Mouse (Mus musculus) small intestine, adult 2 months (tissue): ENCODE data around the gene Ptpra. TPM values are rescaled to one million over a fixed set of nuclear protein-coding genes. Genes with fewer than 3 reads are reported as not detected.
"Not testable (repeated sequence)": the region's sequence is repeated elsewhere in the genome, so short reads cannot be mapped to it uniquely, and the experiment has no call there.

ENCODE experiments used
- H3K27ac ChIP-seq: fragments of 200-500 bp; 2 replicates; pipeline ENCODE4 v1.5.1; 2012; ENCODE audit warnings: low read depth, low read length, control low read depth, inconsistent platforms; ENCODE audit not compliant: insufficient read depth
- H3K27me3 ChIP-seq: fragments of 200-500 bp; 2 replicates; pipeline ENCODE4 v1.6.1; 2012; ENCODE audit warnings: mild to moderate bottlenecking, moderate library complexity, low read length, inconsistent platforms; ENCODE audit not compliant: control insufficient read depth, insufficient read depth
- H3K36me3 ChIP-seq: fragments of 200-500 bp; 2 replicates; pipeline ENCODE4 v1.6.1; 2012; ENCODE audit warnings: mild to moderate bottlenecking, low read length, control low read depth, inconsistent platforms; ENCODE audit not compliant: control insufficient read depth, insufficient read depth
- H3K4me1 ChIP-seq: fragments of 200-500 bp; 2 replicates; pipeline ENCODE4 v1.6.1; 2012; ENCODE audit warnings: low read length, inconsistent platforms, mixed read lengths; ENCODE audit not compliant: control insufficient read depth, insufficient read depth, insufficient read length
- H3K4me3 ChIP-seq: fragments of 200-500 bp; 2 replicates; pipeline ENCODE4 v1.5.1; 2012; ENCODE audit warnings: low read depth, mild to moderate bottlenecking, control low read depth, inconsistent platforms, low read length, moderate library complexity
- CTCF ChIP-seq: fragments of 200-500 bp; IDR thresholded peaks from 2 replicates; pipeline ENCODE4 v1.5.1; 2012; ENCODE audit warnings: low read depth, mild to moderate bottlenecking, control low read depth, inconsistent platforms, low read length, moderate library complexity, mixed read lengths; ENCODE audit not compliant: insufficient replicate concordance, insufficient read length; ENCODE audit errors: extremely low read depth
- POLR2A ChIP-seq: fragments of 200-500 bp; IDR thresholded peaks from 2 replicates; pipeline ENCODE4 v1.6.1; 2012; ENCODE audit warnings: low read depth, mild to moderate bottlenecking, control low read depth, inconsistent platforms, low read length, moderate library complexity
- WGBS: fragments of 180-500 bp; shearing (Covaris S2); methylation state at CpG from one replicate; pipeline ENCODE4 v1.1.7; 2018; 5-methylcytosine and 5-hydroxymethylcytosine counted together
- polyA plus RNA-seq: library from polyadenylated mRNA; depleted of rRNA; stranded (reverse); fragments of >200 nt; gene quantifications from 2 replicates; pipeline ENCODE4 v1.2.3, GENCODE M21; 2012

Ptpra gene
- polyA plus RNA-seq, 1 experiment, result 21.8 TPM

- Histone ChIP-seq H3K36me3 (no peaks in the 10 kb centered on the region), H3K27me3 (no peaks in the 10 kb centered on the region), H3K4me3 (no peak overlapping the region), H3K4me1 (no peaks in the 10 kb centered on the region), H3K27ac (no peak overlapping the region)
- TF ChIP-seq POLR2A, result no peak
- TF ChIP-seq CTCF, result no peak
- 78% methylated on average over 4 of the region's 4 CpGs for WGBS
Measured at GRCm38 (mm10) chr2:130491162-130491561, 41.1 kb downstream of the Ptpra start.

GRCm38 (mm10) chr2:130491587-130491986 is 41.5 kb downstream of the Ptpra start:
- H3K4me3 ChIP-seq, result no peak overlapping the region
- no peak overlapping the region for H3K27ac ChIP-seq
- H3K27me3 ChIP-seq, result no peaks in the 10 kb centered on the region
- WGBS, result 34% methylated on average over 7 of the region's 7 CpGs
- no peaks in the 10 kb centered on the region for H3K36me3 ChIP-seq
- TF ChIP-seq CTCF (no peak), POLR2A (no peak)
- no peaks in the 10 kb centered on the region for H3K4me1 ChIP-seq

DNA sequence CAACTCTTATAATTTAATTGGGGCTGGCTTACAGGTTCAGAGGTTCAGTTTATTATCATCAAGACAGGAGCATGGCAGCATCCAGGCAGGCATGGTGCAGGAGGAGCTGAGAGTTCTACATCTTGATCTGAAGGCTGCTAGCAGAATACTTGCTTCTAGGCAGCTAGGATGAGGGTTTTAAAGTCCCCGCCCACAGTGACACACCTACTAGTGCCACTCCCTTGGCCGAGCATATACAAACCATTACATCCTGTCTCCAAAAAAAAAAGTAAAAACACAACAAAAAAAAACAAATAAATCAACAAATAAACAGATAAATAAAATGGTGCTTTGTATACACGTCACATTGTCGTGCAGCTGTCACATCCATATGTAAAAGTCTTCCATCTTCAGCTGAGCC is 45.0 kb downstream of the Ptpra start:
- not testable (repeated sequence) for H3K27ac ChIP-seq, H3K36me3 ChIP-seq, H3K4me3 ChIP-seq, H3K4me1 ChIP-seq, H3K27me3 ChIP-seq
- WGBS, result 77% methylated on average over 4 of the region's 4 CpGs

- no peak for TF ChIP-seq POLR2A
- no peak for TF ChIP-seq CTCF
- Histone ChIP-seq H3K4me1 (no peaks in the 10 kb centered on the region), H3K4me3 (no peak overlapping the region), H3K27ac (no peak overlapping the region), H3K36me3 (no peaks in the 10 kb centered on the region), H3K27me3 (no peaks in the 10 kb centered on the region)
- WGBS, result 38% methylated on average over 6 of the region's 6 CpGs
Measured at GRCm38 (mm10) chr2:130496037-130496436, 46.0 kb downstream of the Ptpra start.

- Histone ChIP-seq H3K4me1 (peaks cover 4% of the 10 kb centered on the region; the same call in 1 of the 2 replicates), H3K27ac (no peak overlapping the region), H3K36me3 (no peaks in the 10 kb centered on the region), H3K4me3 (no peak overlapping the region), H3K27me3 (no peaks in the 10 kb centered on the region)
- 58% methylated on average over 4 of the region's 4 CpGs for WGBS
- TF ChIP-seq POLR2A (no peak), CTCF (no peak)
Measured at GRCm38 (mm10) chr2:130496931-130497330, 46.9 kb downstream of the Ptpra start.

GRCm38 (mm10) chr2:130499546-130499945 is 49.5 kb downstream of the Ptpra start:
- no peak overlapping the region for H3K27ac ChIP-seq
- no peaks in the 10 kb centered on the region for H3K27me3 ChIP-seq
- 58% methylated on average over 3 of the region's 3 CpGs for WGBS
- no peak for TF ChIP-seq CTCF
- TF ChIP-seq POLR2A, result no peak
- H3K4me3 ChIP-seq, result no peak overlapping the region
- peaks cover 5% of the 10 kb centered on the region; the same call in 1 of the 2 replicates for H3K36me3 ChIP-seq
- peaks cover 4% of the 10 kb centered on the region; the same call in 1 of the 2 replicates for H3K4me1 ChIP-seq

- Histone ChIP-seq H3K4me3 (no peak overlapping the region), H3K4me1 (peaks cover 4% of the 10 kb centered on the region; the same call in 1 of the 2 replicates), H3K27me3 (no peaks in the 10 kb centered on the region), H3K27ac (peak overlapping the region; percentile 59; the same call in 1 of the 2 replicates), H3K36me3 (peaks cover 5% of the 10 kb centered on the region; the same call in 1 of the 2 replicates)
- TF ChIP-seq POLR2A, result no peak
- no peak for TF ChIP-seq CTCF
- 14% methylated on average over 2 of the region's 2 CpGs for WGBS
Measured at GRCm38 (mm10) chr2:130501556-130501955, 51.5 kb downstream of the Ptpra start.

- H3K4me1 ChIP-seq, H3K4me3 ChIP-seq, H3K27ac ChIP-seq, H3K27me3 ChIP-seq, H3K36me3 ChIP-seq: not testable (repeated sequence)
- WGBS, result 91% methylated on average over 5 of the region's 5 CpGs
Measured at GRCm38 (mm10) chr2:130511616-130512015, 61.5 kb downstream of the Ptpra start.
